Mouse (Mus musculus): Measurements from ENCODE around the gene Fezf1. TPM values are rescaled to one million over a fixed set of nuclear protein-coding genes. Genes with fewer than 3 reads are reported as not detected.

The Fezf1 gene
- polyA plus RNA-seq, 1 experiment from 2014 or later, result not detected

- peaks cover 87% of the 10 kb centered on the region for H3K27me3 ChIP-seq (ENCODE audit: control insufficient read depth, insufficient read depth, low read length)
- WGBS, result under 1% methylated on average over 22 of the region's 22 CpGs
- no peaks in the 10 kb centered on the region for H3K9me3 ChIP-seq (ENCODE audit: control insufficient read depth, low read length)
- no peak overlapping the region for H3K4me2 ChIP-seq (replicated peaks; ENCODE audit: low read depth, low read length)
- no peak overlapping the region for H3K27ac ChIP-seq (ENCODE audit: low read depth, low read length)
- H3K4me1 ChIP-seq (replicated peaks; ENCODE audit: control insufficient read depth, insufficient read depth, low read length), result no peaks in the 10 kb centered on the region; the same call in 1 of the 2 replicates
- H3K9ac ChIP-seq (ENCODE audit: low read depth, low read length), result no peak overlapping the region
- ATAC-seq (ENCODE audit: low FRiP score) (no peak), DNase-seq (ENCODE audit: low spot score) (peak; percentile 59)
- no peak overlapping the region for H3K4me3 ChIP-seq (ENCODE audit: low read depth, low read length)
- H3K36me3 ChIP-seq (ENCODE audit: control insufficient read depth, insufficient read depth, low read length), result no peaks in the 10 kb centered on the region
Observed at GRCm38 (mm10) chr6:23250288-23250955, 2.3 kb upstream of the Fezf1 start.

GRCm38 (mm10) chr6:23249616-23250287 lies 1.6 kb upstream of the Fezf1 start:
- no peak overlapping the region for H3K27ac ChIP-seq (ENCODE audit: low read depth, low read length)
- peaks cover 80% of the 10 kb centered on the region for H3K27me3 ChIP-seq (ENCODE audit: control insufficient read depth, insufficient read depth, low read length)

GRCm38 (mm10) chr6:23249053-23249401 lies 865 bp upstream of the Fezf1 start:
- H3K9me3 ChIP-seq (ENCODE audit: control insufficient read depth, low read length), result no peaks in the 10 kb centered on the region
- no peaks in the 10 kb centered on the region for H3K36me3 ChIP-seq (ENCODE audit: control insufficient read depth, insufficient read depth, low read length)
- H3K27me3 ChIP-seq (ENCODE audit: control insufficient read depth, insufficient read depth, low read length), result peaks cover 80% of the 10 kb centered on the region
- H3K9ac ChIP-seq (ENCODE audit: low read depth, low read length), result no peak overlapping the region
- H3K4me2 ChIP-seq (replicated peaks; ENCODE audit: low read depth, low read length), result peak overlapping the region; percentile 46
- DNase-seq (ENCODE audit: low spot score), result no peak
- no peak overlapping the region for H3K27ac ChIP-seq (ENCODE audit: low read depth, low read length)
- peak overlapping the region; percentile 33 for H3K4me3 ChIP-seq (ENCODE audit: low read depth, low read length)
- WGBS, result under 1% methylated on average over 24 of the region's 24 CpGs
- peak; percentile 56 for ATAC-seq (ENCODE audit: low FRiP score)
- H3K4me1 ChIP-seq (replicated peaks; ENCODE audit: control insufficient read depth, insufficient read depth, low read length), result no peaks in the 10 kb centered on the region; the same call in 1 of the 2 replicates

More at GRCm38 (mm10) chr6:23249616-23250287, 1.6 kb upstream of the Fezf1 start:
- no peak overlapping the region for H3K9ac ChIP-seq (ENCODE audit: low read depth, low read length)
- no peaks in the 10 kb centered on the region for H3K9me3 ChIP-seq (ENCODE audit: control insufficient read depth, low read length)
- whole genome bisulfite sequencing, result under 1% methylated on average over 29 of the region's 29 CpGs
- ATAC-seq (ENCODE audit: low FRiP score), result peak; percentile 66
- H3K4me3 ChIP-seq (ENCODE audit: low read depth, low read length), result peak overlapping the region; percentile 33
- peak overlapping the region; percentile 46 for H3K4me2 ChIP-seq (replicated peaks; ENCODE audit: low read depth, low read length)
- peak; percentile 75 for DNase-seq (ENCODE audit: low spot score)
- no peaks in the 10 kb centered on the region for H3K36me3 ChIP-seq (ENCODE audit: control insufficient read depth, insufficient read depth, low read length)
- no peaks in the 10 kb centered on the region; the same call in 1 of the 2 replicates for H3K4me1 ChIP-seq (replicated peaks; ENCODE audit: control insufficient read depth, insufficient read depth, low read length)

- ATAC-seq (ENCODE audit: low FRiP score) (no peak), DNase-seq (ENCODE audit: low spot score) (no peak)
- Histone ChIP-seq H3K9me3 (ENCODE audit: control insufficient read depth, low read length) (no peaks in the 10 kb centered on the region), H3K4me1 (replicated peaks; ENCODE audit: control insufficient read depth, insufficient read depth, low read length) (no peaks in the 10 kb centered on the region), H3K4me2 (replicated peaks; ENCODE audit: low read depth, low read length) (peak overlapping the region; percentile 19; the same call in 1 of the 2 replicates), H3K27me3 (ENCODE audit: control insufficient read depth, insufficient read depth, low read length) (peaks cover 82% of the 10 kb centered on the region), H3K4me3 (ENCODE audit: low read depth, low read length) (0 out of 2 replicates have a peak overlapping the region, but pooled peaks have one; percentile 10), H3K36me3 (ENCODE audit: control insufficient read depth, insufficient read depth, low read length) (no peaks in the 10 kb centered on the region), H3K9ac (ENCODE audit: low read depth, low read length) (no peak overlapping the region), H3K27ac (ENCODE audit: low read depth, low read length) (no peak overlapping the region)
- WGBS, result under 1% methylated on average over 61 of the region's 61 CpGs
Observed at GRCm38 (mm10) chr6:23247512-23248312, 450 bp downstream of the Fezf1 start.

GRCm38 (mm10) chr6:23246790-23247511 lies 1.2 kb downstream of the Fezf1 start:
- no peaks in the 10 kb centered on the region for H3K4me1 ChIP-seq (replicated peaks; ENCODE audit: control insufficient read depth, insufficient read depth, low read length)
- H3K4me3 ChIP-seq (ENCODE audit: low read depth, low read length), result 0 out of 2 replicates have a peak overlapping the region, but pooled peaks have one; percentile 10
- H3K27me3 ChIP-seq (ENCODE audit: control insufficient read depth, insufficient read depth, low read length), result peaks cover 83% of the 10 kb centered on the region
- H3K36me3 ChIP-seq (ENCODE audit: control insufficient read depth, insufficient read depth, low read length), result no peaks in the 10 kb centered on the region
- DNase-seq (ENCODE audit: low spot score) (peak; percentile 71), ATAC-seq (ENCODE audit: low FRiP score) (no peak)
- no peaks in the 10 kb centered on the region for H3K9me3 ChIP-seq (ENCODE audit: control insufficient read depth, low read length)
- 2% methylated on average over 23 of the region's 23 CpGs for WGBS
- H3K27ac ChIP-seq (ENCODE audit: low read depth, low read length), result no peak overlapping the region
- no peak overlapping the region for H3K9ac ChIP-seq (ENCODE audit: low read depth, low read length)
- no peak overlapping the region for H3K4me2 ChIP-seq (replicated peaks; ENCODE audit: low read depth, low read length)

GRCm38 (mm10) chr6:23246061-23246789 lies 1.9 kb downstream of the Fezf1 start:
- H3K27ac ChIP-seq (ENCODE audit: low read depth, low read length), result no peak overlapping the region
- H3K36me3 ChIP-seq (ENCODE audit: control insufficient read depth, insufficient read depth, low read length), result no peaks in the 10 kb centered on the region
- ATAC-seq (ENCODE audit: low FRiP score) (no peak), DNase-seq (ENCODE audit: low spot score) (peak; percentile 56)
- peaks cover 83% of the 10 kb centered on the region for H3K27me3 ChIP-seq (ENCODE audit: control insufficient read depth, insufficient read depth, low read length)
- H3K9me3 ChIP-seq (ENCODE audit: control insufficient read depth, low read length), result no peaks in the 10 kb centered on the region
- no peaks in the 10 kb centered on the region for H3K4me1 ChIP-seq (replicated peaks; ENCODE audit: control insufficient read depth, insufficient read depth, low read length)
- H3K4me2 ChIP-seq (replicated peaks; ENCODE audit: low read depth, low read length), result no peak overlapping the region
- H3K9ac ChIP-seq (ENCODE audit: low read depth, low read length), result no peak overlapping the region
- H3K4me3 ChIP-seq (ENCODE audit: low read depth, low read length), result no peak overlapping the region
- WGBS, result 2% methylated on average over 17 of the region's 17 CpGs

GRCm38 (mm10) chr6:23245545-23246011 lies 2.6 kb downstream of the Fezf1 start:
- H3K27me3 ChIP-seq (ENCODE audit: control insufficient read depth, insufficient read depth, low read length), result peaks cover 81% of the 10 kb centered on the region
- no peak overlapping the region for H3K4me2 ChIP-seq (replicated peaks; ENCODE audit: low read depth, low read length)
- WGBS, result under 1% methylated on average over 23 of the region's 23 CpGs
- no peaks in the 10 kb centered on the region for H3K4me1 ChIP-seq (replicated peaks; ENCODE audit: control insufficient read depth, insufficient read depth, low read length)
- H3K27ac ChIP-seq (ENCODE audit: low read depth, low read length), result no peak overlapping the region
- DNase-seq (ENCODE audit: low spot score) (peak; percentile 64), ATAC-seq (ENCODE audit: low FRiP score) (no peak)
- no peak overlapping the region for H3K9ac ChIP-seq (ENCODE audit: low read depth, low read length)
- H3K9me3 ChIP-seq (ENCODE audit: control insufficient read depth, low read length), result no peaks in the 10 kb centered on the region
- H3K36me3 ChIP-seq (ENCODE audit: control insufficient read depth, insufficient read depth, low read length), result no peaks in the 10 kb centered on the region
- no peak overlapping the region for H3K4me3 ChIP-seq (ENCODE audit: low read depth, low read length)

Data from hindbrain, embryonic 11.5 days (tissue).